Mouse (Mus musculus): ENCODE results near the gene Vmn1r118.
"Not testable (repeated sequence)": the region's sequence is repeated elsewhere in the genome, so short reads cannot be mapped to it uniquely, and the experiment has no call there.

Vmn1r118 gene

GRCm38 (mm10) chr7:20912247-20912646, at the start of gene Vmn1r118:
Vmn1r118 (minus strand) TSS chr7:20912347.
- DNase-seq (ENCODE audit: low spot score in 2 of 2): not testable (repeated sequence)

GRCm38 (mm10) chr7:20884021-20884420, 28.1 kb downstream of the Vmn1r118 start, which contains the start of gene Vmn1r117:
Vmn1r117 (minus strand) TSS chr7:20884121.
- not testable (repeated sequence) for DNase-seq (ENCODE audit: low spot score in 2 of 2)

GRCm38 (mm10) chr7:20871956-20872355, 40.2 kb downstream of the Vmn1r118 start, which contains the start of gene Vmn1r116:
Vmn1r116 (plus strand) TSS chr7:20872256.
- DNase-seq (ENCODE audit: low spot score in 2 of 2): not testable (repeated sequence)

Measured in cerebellum, postnatal 4 days (tissue).